Mouse (Mus musculus) limb, embryonic 14.5 days (tissue): ENCODE results near the gene Cetn2. TPM values are rescaled to one million over a fixed set of nuclear protein-coding genes. Genes with fewer than 3 reads are reported as not detected.

ENCODE experiments used
- ATAC-seq: fragments of 200-750 bp; cut with Nextera tagmentation; 2 replicates; pipeline ENCODE4 v1.8.0; 2017; ENCODE audit warnings: low read depth, moderate number of reproducible peaks, moderate TSS enrichment; ENCODE audit not compliant: low FRiP score
- DNase-seq: peaks from one replicate; pipeline ENCODE4 v3.0.0-alpha.2; 2015; ENCODE audit warnings: low spot score
- H3K27ac ChIP-seq: fragments of 300-500 bp; sonication (generic); replicated peaks from 2 replicates; pipeline ENCODE4 v1.5.1; 2014; ENCODE audit warnings: low read depth, mild to moderate bottlenecking, low read length, moderate library complexity, mixed read lengths
- H3K27me3 ChIP-seq: fragments of 300-500 bp; sonication (generic); 2 replicates; pipeline ENCODE4 v1.6.1; 2014; ENCODE audit warnings: low read length, mixed read lengths; ENCODE audit not compliant: control insufficient read depth, insufficient read depth
- H3K36me3 ChIP-seq: fragments of 300-500 bp; sonication (generic); 2 replicates; pipeline ENCODE4 v1.6.1; 2014; ENCODE audit warnings: mild to moderate bottlenecking, low read length, moderate library complexity, mixed read lengths; ENCODE audit not compliant: control insufficient read depth, insufficient read depth
- H3K4me1 ChIP-seq: fragments of 300-500 bp; sonication (generic); 2 replicates; pipeline ENCODE4 v1.6.1; 2014; ENCODE audit warnings: antibody characterized with exemption, low read length, mixed read lengths; ENCODE audit not compliant: control insufficient read depth, insufficient read depth
- H3K4me2 ChIP-seq: fragments of 300-500 bp; sonication (generic); replicated peaks from 2 replicates; pipeline ENCODE4 v1.6.1; 2014; ENCODE audit warnings: low read depth, mild to moderate bottlenecking, low read length, moderate library complexity; ENCODE audit not compliant: severe bottlenecking
- H3K4me3 ChIP-seq: fragments of 300-500 bp; sonication (generic); replicated peaks from 2 replicates; pipeline ENCODE4 v1.5.1; 2014; ENCODE audit warnings: low read length
- H3K9ac ChIP-seq: fragments of 300-500 bp; sonication (generic); 2 replicates; pipeline ENCODE4 v1.6.1; 2014; ENCODE audit warnings: mild to moderate bottlenecking, low read depth, low read length, moderate library complexity; ENCODE audit not compliant: severe bottlenecking
- H3K9me3 ChIP-seq: fragments of 300-500 bp; sonication (generic); 2 replicates; pipeline ENCODE4 v1.6.1; 2016; ENCODE audit warnings: low read length; ENCODE audit not compliant: control insufficient read depth
- POLR2A ChIP-seq: fragments of 200-500 bp; IDR thresholded peaks from 2 replicates; pipeline ENCODE4 v1.8.0; 2012; ENCODE audit warnings: inconsistent platforms, mild to moderate bottlenecking, moderate library complexity, borderline replicate concordance; ENCODE audit not compliant: insufficient read depth, insufficient read length; ENCODE audit errors: extremely low read depth
- WGBS: fragments of 180-500 bp; shearing (Covaris S2); extraction: QIAGEN DNeasy Blood & Tissue Kit; methylation state at CpG from one replicate; pipeline ENCODE4 v1.1.7; 2014; 5-methylcytosine and 5-hydroxymethylcytosine counted together
- polyA plus RNA-seq, 2 experiments: library from polyadenylated mRNA; depleted of rRNA in 1 of 2; stranded (reverse) in 1 of 2; unstranded in 1 of 2; fragments of >200 nt; fragmentation: Nextera tagmentation in 1 of 2; extraction: Ambion mirVana in 1 of 2; gene quantifications; 2 replicates each; pipeline versions ENCODE4 v1.2.1 to v1.2.3; 2012 to 2014

The Cetn2 gene
- polyA plus RNA-seq, 2 experiments, result 30.6 to 72.0 TPM

GRCm38 (mm10) chrX:72953464-72953863 lies 35.3 kb upstream of the Cetn2 start:
- Histone ChIP-seq H3K4me3 (no peak overlapping the region), H3K36me3 (no peaks in the 10 kb centered on the region), H3K4me1 (no peaks in the 10 kb centered on the region), H3K27me3 (no peaks in the 10 kb centered on the region), H3K4me2 (no peak overlapping the region), H3K27ac (no peak overlapping the region), H3K9me3 (no peaks in the 10 kb centered on the region), H3K9ac (no peak overlapping the region)
- no peak for TF ChIP-seq POLR2A
- 82% methylated on average over 4 of the region's 4 CpGs for WGBS
- no peak for DNase-seq
- no peak for ATAC-seq

- ATAC-seq (no peak), DNase-seq (no peak)
- TF ChIP-seq POLR2A, result no peak
- Histone ChIP-seq H3K4me2 (no peak overlapping the region), H3K9me3 (no peaks in the 10 kb centered on the region), H3K9ac (no peak overlapping the region), H3K27me3 (no peaks in the 10 kb centered on the region), H3K36me3 (no peaks in the 10 kb centered on the region), H3K27ac (no peak overlapping the region), H3K4me1 (no peaks in the 10 kb centered on the region), H3K4me3 (no peak overlapping the region)
- WGBS, result 86% methylated on average over 2 of the region's 2 CpGs
These were observed 3.2 kb upstream of the Cetn2 start for GRCm38 (mm10) chrX:72921391-72921790.

- no peaks in the 10 kb centered on the region for H3K27me3 ChIP-seq
- no peak overlapping the region for H3K27ac ChIP-seq
- no peaks in the 10 kb centered on the region for H3K4me1 ChIP-seq
- no peaks in the 10 kb centered on the region for H3K9me3 ChIP-seq
- H3K4me3 ChIP-seq, result peak overlapping the region; percentile 53
- TF ChIP-seq POLR2A, result no peak
- H3K9ac ChIP-seq, result peak overlapping the region; percentile 48
- ATAC-seq (no peak), DNase-seq (no peak)
- WGBS, result 24% methylated on average over 6 of the region's 6 CpGs
- H3K36me3 ChIP-seq, result no peaks in the 10 kb centered on the region
- H3K4me2 ChIP-seq, result peak overlapping the region; percentile 52
These were observed 460 bp upstream of the Cetn2 start for GRCm38 (mm10) chrX:72918682-72919059.

- H3K4me2 ChIP-seq, result no peak overlapping the region
- H3K36me3 ChIP-seq, result no peaks in the 10 kb centered on the region
- no peak for TF ChIP-seq POLR2A
- no peak overlapping the region for H3K27ac ChIP-seq
- H3K9ac ChIP-seq, result no peak overlapping the region
- H3K4me3 ChIP-seq, result no peak overlapping the region
- H3K4me1 ChIP-seq, result no peaks in the 10 kb centered on the region
- ATAC-seq (no peak), DNase-seq (no peak)
- no peaks in the 10 kb centered on the region for H3K9me3 ChIP-seq
- H3K27me3 ChIP-seq, result no peaks in the 10 kb centered on the region
- 83% methylated on average over 1 of the region's 1 CpGs for WGBS
These were observed 6.6 kb downstream of the Cetn2 start for GRCm38 (mm10) chrX:72911611-72912010.

- Histone ChIP-seq H3K4me2 (no peak overlapping the region), H3K27ac (no peak overlapping the region), H3K4me3 (no peak overlapping the region), H3K27me3 (no peaks in the 10 kb centered on the region), H3K9ac (no peak overlapping the region), H3K4me1 (no peaks in the 10 kb centered on the region), H3K36me3 (no peaks in the 10 kb centered on the region), H3K9me3 (no peaks in the 10 kb centered on the region)
- 18% methylated on average over 2 of the region's 2 CpGs for WGBS
- DNase-seq (peak; percentile 54), ATAC-seq (peak; percentile 47)
- TF ChIP-seq POLR2A, result no peak
These were observed 9.8 kb downstream of the Cetn2 start for GRCm38 (mm10) chrX:72908404-72908741.

- Histone ChIP-seq H3K4me3 (no peak overlapping the region), H3K9ac (no peak overlapping the region), H3K36me3 (no peaks in the 10 kb centered on the region), H3K4me2 (no peak overlapping the region), H3K27ac (no peak overlapping the region), H3K9me3 (no peaks in the 10 kb centered on the region), H3K4me1 (no peaks in the 10 kb centered on the region), H3K27me3 (no peaks in the 10 kb centered on the region)
- DNase-seq, result no peak
- no peak for TF ChIP-seq POLR2A
- no peak for ATAC-seq
- WGBS, result 79% methylated on average over 6 of the region's 6 CpGs
These were observed 10.4 kb downstream of the Cetn2 start for GRCm38 (mm10) chrX:72907619-72908403.
